Mouse (Mus musculus): Measurements from ENCODE around the gene Slc5a5. TPM values are rescaled to one million over a fixed set of nuclear protein-coding genes. Genes with fewer than 3 reads are reported as not detected.
A peak's percentile ranks its signal among the peaks of the same experiment; 100 is the strongest.

The Slc5a5 gene
- polyA plus RNA-seq, 1 experiment from 2014 or later: 3.1 TPM

DNA sequence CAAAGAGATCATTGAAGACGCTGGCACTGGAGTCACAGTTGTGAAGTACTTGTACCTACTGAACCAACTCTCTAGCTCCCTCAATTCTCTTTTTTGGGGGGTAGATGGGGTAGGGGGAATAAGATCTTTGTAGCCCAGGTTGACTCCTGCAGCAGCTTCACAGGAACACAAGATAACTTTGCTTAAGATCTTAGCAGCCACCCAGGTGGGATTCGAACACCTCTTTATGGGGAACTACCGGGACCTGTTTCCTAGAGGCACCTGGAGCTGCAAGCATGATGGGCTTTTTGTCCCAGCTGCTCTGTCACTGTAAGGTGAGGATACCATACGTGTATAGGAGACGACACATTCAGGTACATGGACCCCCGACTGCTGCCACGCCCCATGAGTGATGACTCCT, 26.0 kb downstream of the Slc5a5 start:
- H3K9me3 ChIP-seq (ENCODE audit: control insufficient read depth, low read length): no peaks in the 10 kb centered on the region
- no peaks in the 10 kb centered on the region for H3K27me3 ChIP-seq (replicated peaks; ENCODE audit: control insufficient read depth, insufficient read depth, low read length)
- H3K4me1 ChIP-seq (ENCODE audit: control insufficient read depth, insufficient read depth, low read depth, low read length): peaks cover 46% of the 10 kb centered on the region
- H3K9ac ChIP-seq (ENCODE audit: low read depth, low read length): no peak overlapping the region
- H3K27ac ChIP-seq (ENCODE audit: low read depth, low read length): no peak overlapping the region
- no peak overlapping the region for H3K4me3 ChIP-seq (ENCODE audit: low read length)
- 85% methylated on average over 7 of the region's 7 CpGs for WGBS
- no peak for ATAC-seq
- H3K4me2 ChIP-seq (ENCODE audit: low read length): no peak overlapping the region
- H3K36me3 ChIP-seq (ENCODE audit: control insufficient read depth, insufficient read depth, low read length): 0 out of 2 replicates have a peak, but pooled peaks cover 2% of the 10 kb centered on the region

DNA sequence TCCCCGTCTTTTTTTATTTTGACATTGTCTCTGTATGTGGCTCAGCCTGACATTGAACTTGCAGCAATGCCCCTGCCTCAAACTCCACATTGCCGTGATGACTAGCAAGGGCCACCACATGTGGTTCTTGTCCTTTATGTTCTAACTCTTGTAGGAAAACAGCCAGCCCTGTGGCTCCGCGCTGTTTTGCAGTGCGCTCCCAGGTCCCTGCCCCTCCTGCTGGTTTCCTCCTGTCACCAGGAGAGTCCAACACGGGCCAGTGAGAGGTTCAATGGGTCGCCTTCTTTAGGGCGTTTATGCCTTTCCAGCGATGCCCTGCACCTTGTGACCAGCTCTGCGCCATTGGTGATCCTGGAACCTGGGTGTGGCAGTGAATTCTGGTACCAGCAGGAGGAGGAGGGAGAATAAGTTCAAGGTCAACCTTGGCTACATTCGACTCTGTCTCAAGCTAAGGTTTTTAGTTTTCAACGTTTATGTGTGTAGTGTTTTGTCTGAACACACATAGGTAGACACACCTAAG, 26.5 kb downstream of the Slc5a5 start:
- H3K9ac ChIP-seq (ENCODE audit: low read depth, low read length): peak overlapping the region; percentile 57
- ATAC-seq: peak; percentile 7
- H3K27ac ChIP-seq (ENCODE audit: low read depth, low read length): peak overlapping the region; percentile 80
- H3K4me1 ChIP-seq (ENCODE audit: control insufficient read depth, insufficient read depth, low read depth, low read length): peaks cover 45% of the 10 kb centered on the region
- peak overlapping the region; percentile 46 for H3K4me3 ChIP-seq (ENCODE audit: low read length)
- no peaks in the 10 kb centered on the region for H3K27me3 ChIP-seq (replicated peaks; ENCODE audit: control insufficient read depth, insufficient read depth, low read length)
- 5% methylated on average over 12 of the region's 12 CpGs for WGBS
- peak overlapping the region; percentile 86 for H3K4me2 ChIP-seq (ENCODE audit: low read length)
- H3K9me3 ChIP-seq (ENCODE audit: control insufficient read depth, low read length): no peaks in the 10 kb centered on the region
- H3K36me3 ChIP-seq (ENCODE audit: control insufficient read depth, insufficient read depth, low read length): 0 out of 2 replicates have a peak, but pooled peaks cover 2% of the 10 kb centered on the region

DNA sequence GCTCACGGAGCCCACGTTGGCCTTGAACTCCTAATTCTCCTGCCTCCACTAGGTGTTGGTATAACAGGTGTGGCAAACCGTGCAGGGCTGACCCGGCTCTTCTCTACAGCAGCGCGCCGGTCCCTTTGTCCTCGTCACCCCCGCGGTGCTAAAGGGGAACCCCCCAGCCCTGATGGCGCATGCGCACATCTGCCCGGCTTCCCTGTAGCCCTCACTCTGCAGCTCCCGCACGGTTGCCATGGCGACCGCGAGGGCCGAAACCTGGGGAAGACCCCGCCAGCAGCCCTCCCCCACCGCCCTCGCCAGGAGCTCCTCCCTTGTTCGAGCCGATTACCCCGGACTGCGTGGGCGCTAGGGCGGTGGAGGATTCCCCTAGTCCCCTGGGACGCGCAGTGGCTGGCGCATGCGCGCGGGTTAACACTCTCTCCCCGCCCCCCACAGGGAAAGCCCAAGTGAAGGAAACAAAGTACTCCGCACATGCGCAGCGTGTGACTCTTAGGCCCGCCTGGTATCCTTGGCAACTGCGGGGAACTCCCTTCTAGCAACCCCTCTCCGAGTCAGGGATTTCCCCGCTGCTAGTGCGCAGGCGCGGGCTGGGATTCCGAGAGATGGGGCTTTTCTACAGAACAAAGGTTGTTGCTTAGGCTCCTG, 27.1 kb downstream of the Slc5a5 start:
- H3K4me2 ChIP-seq (ENCODE audit: low read length): peak overlapping the region; percentile 86
- H3K9me3 ChIP-seq (ENCODE audit: control insufficient read depth, low read length): no peaks in the 10 kb centered on the region
- no peaks in the 10 kb centered on the region for H3K27me3 ChIP-seq (replicated peaks; ENCODE audit: control insufficient read depth, insufficient read depth, low read length)
- H3K4me1 ChIP-seq (ENCODE audit: control insufficient read depth, insufficient read depth, low read depth, low read length): peaks cover 45% of the 10 kb centered on the region
- peak overlapping the region; percentile 46 for H3K4me3 ChIP-seq (ENCODE audit: low read length)
- WGBS: under 1% methylated on average over 46 of the region's 46 CpGs
- peak overlapping the region; percentile 73 for H3K9ac ChIP-seq (ENCODE audit: low read depth, low read length)
- peak; percentile 88 for ATAC-seq
- peak overlapping the region; percentile 94 for H3K27ac ChIP-seq (ENCODE audit: low read depth, low read length)
- 0 out of 2 replicates have a peak, but pooled peaks cover 2% of the 10 kb centered on the region for H3K36me3 ChIP-seq (ENCODE audit: control insufficient read depth, insufficient read depth, low read length)

DNA sequence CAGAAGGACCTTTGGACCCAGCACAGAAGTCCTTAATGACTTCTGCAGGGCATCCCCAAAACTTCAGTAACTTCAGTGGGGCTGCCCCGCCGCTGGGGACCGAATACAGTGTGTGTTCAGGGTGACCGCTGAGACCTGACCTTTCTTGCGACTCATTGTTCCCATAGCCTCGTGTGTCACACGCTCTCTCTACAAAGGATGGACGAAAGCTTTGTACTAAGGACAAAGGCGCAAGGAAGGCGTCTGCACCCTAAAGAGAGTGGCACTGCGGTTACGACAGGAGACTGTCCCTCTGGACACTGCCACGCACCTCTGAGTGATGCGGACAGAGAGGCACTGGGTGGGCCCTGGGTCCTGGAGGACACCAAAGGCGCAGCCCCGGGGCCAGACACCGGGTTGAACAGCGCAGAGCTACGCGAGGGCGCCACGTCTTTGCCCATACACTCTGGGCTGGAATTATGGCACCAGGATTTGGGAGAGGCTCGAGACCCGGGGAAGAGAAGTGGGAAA, 27.8 kb downstream of the Slc5a5 start:
- peak; percentile 8 for ATAC-seq
- Histone ChIP-seq H3K36me3 (ENCODE audit: control insufficient read depth, insufficient read depth, low read length) (0 out of 2 replicates have a peak, but pooled peaks cover 2% of the 10 kb centered on the region), H3K27me3 (replicated peaks; ENCODE audit: control insufficient read depth, insufficient read depth, low read length) (no peaks in the 10 kb centered on the region), H3K4me3 (ENCODE audit: low read length) (peak overlapping the region; percentile 46), H3K9ac (ENCODE audit: low read depth, low read length) (peak overlapping the region; percentile 73), H3K4me2 (ENCODE audit: low read length) (peak overlapping the region; percentile 86), H3K27ac (ENCODE audit: low read depth, low read length) (peak overlapping the region; percentile 94), H3K4me1 (ENCODE audit: control insufficient read depth, insufficient read depth, low read depth, low read length) (peaks cover 45% of the 10 kb centered on the region), H3K9me3 (ENCODE audit: control insufficient read depth, low read length) (no peaks in the 10 kb centered on the region)
- WGBS: 1% methylated on average over 24 of the region's 24 CpGs

DNA sequence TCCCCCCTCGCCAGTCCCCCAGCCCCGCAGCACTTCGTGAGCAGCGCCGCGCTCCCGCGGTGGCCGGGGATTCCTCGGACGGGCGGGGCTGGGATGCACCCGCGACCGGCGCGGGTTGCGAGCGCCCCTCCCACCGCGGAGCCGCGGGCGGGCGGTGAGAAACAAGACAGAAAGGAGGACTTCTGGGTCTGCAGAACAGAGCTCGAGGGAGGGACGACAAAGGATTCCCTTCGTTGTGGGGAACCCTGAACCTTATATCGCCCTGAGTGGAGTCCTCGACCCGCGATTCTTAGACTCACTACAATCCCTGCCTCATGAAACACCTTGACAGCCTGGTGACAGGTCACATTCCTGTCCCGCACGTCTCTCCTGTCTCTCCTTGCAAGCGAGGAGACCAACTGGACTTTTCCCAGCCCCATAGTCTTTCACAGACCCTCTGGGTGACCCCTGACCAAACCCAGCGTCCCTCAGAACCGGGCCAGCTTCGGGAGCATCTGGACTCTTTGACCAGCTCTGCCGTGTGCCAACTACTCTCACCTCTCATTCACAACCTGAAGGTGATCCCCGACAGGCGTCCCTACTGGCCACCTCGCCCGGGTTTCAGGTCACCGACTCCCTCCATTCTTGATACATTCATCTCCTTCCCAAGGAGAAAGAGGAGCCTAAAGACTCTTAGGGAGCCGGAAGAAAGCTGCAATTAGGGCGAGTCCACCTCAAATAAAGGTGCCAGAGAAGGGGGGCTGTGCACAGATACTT, 28.4 kb downstream of the Slc5a5 start:
- no peaks in the 10 kb centered on the region for H3K9me3 ChIP-seq (ENCODE audit: control insufficient read depth, low read length)
- H3K36me3 ChIP-seq (ENCODE audit: control insufficient read depth, insufficient read depth, low read length): 0 out of 2 replicates have a peak, but pooled peaks cover 2% of the 10 kb centered on the region
- WGBS: 1% methylated on average over 46 of the region's 46 CpGs
- ATAC-seq: no peak
- peak overlapping the region; percentile 86 for H3K4me2 ChIP-seq (ENCODE audit: low read length)
- peak overlapping the region; percentile 46 for H3K4me3 ChIP-seq (ENCODE audit: low read length)
- H3K27me3 ChIP-seq (replicated peaks; ENCODE audit: control insufficient read depth, insufficient read depth, low read length): no peaks in the 10 kb centered on the region
- H3K9ac ChIP-seq (ENCODE audit: low read depth, low read length): peak overlapping the region; percentile 73
- H3K4me1 ChIP-seq (ENCODE audit: control insufficient read depth, insufficient read depth, low read depth, low read length): peaks cover 38% of the 10 kb centered on the region
- H3K27ac ChIP-seq (ENCODE audit: low read depth, low read length): peak overlapping the region; percentile 94

DNA sequence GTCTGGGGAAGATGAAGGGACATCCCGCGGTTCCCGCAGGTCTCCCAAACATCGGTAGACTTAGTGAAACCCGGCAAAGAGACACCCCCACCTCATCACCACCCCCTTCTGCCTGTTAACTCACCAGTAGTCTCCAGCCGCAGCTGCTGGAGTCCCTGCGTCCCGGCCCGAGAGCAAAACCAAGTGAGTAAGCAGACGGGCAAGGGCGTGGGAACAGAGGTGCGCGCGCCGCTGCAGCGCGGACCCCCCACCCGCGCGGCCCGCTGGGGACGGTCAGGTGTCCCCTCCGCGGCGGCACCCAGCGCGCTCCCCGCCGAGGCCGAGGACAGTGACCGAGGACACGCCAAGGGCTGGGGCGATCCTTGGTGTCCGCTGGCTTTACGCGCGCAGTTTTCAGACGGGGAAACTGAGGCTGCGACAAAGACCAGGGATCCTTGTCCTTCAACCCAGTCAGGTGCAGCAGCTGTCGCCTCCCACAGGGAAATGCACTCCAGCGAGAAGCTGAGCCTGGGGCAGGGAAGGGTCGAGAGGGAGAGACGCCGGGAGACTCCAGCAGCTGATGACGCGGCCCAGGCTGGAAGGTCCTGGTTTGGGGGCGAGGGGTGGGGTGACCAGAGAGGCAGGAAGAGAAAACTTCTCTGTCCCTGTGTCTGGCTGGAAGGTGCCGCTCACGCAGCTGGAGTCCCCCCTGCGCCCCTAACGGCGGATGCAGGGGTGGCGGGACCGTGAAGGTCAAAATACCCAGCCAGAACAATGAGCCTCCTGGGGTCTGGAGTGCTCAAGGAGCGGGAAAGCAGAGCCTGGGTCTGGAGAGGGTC, 29.5 kb downstream of the Slc5a5 start, which contains the start of gene Kcnn1:
Gene Kcnn1 (minus strand): TSS at position 435 of the 818 bp plus-strand sequence.
- ATAC-seq: no peak
- Histone ChIP-seq H3K9me3 (ENCODE audit: control insufficient read depth, low read length) (no peaks in the 10 kb centered on the region), H3K36me3 (ENCODE audit: control insufficient read depth, insufficient read depth, low read length) (0 out of 2 replicates have a peak, but pooled peaks cover 2% of the 10 kb centered on the region), H3K4me2 (ENCODE audit: low read length) (peak within 1 kb of the TSS; percentile 86), H3K4me3 (ENCODE audit: low read length) (peak within 1 kb of the TSS; percentile 46), H3K27me3 (replicated peaks; ENCODE audit: control insufficient read depth, insufficient read depth, low read length) (no peaks in the 10 kb centered on the region), H3K27ac (ENCODE audit: low read depth, low read length) (peak within 1 kb of the TSS; percentile 94), H3K4me1 (ENCODE audit: control insufficient read depth, insufficient read depth, low read depth, low read length) (peaks cover 34% of the 10 kb centered on the region), H3K9ac (ENCODE audit: low read depth, low read length) (peak within 1 kb of the TSS; percentile 73)
- WGBS: 0% methylated on average over 49 of the region's 55 CpGs

DNA sequence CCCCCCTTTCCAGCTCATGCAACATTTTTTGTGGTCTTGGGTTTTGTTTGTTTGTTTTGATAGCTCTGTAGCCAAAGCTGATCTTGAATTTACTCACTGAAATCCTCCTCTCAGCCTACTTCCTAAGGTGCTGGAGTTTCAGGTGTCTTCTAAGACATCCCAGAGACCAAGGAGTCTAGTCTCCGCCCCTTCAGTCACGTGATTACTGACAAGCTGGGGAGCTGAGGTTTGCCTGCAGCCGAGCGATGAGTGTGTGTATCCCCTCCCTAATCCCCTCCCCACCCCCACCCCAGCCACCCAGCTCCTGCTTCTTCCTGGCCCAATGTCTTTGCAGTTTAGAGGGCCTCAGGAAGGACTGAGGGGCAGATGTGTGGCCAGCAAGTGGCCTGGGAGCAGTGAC, 35.0 kb downstream of the Slc5a5 start:
- Histone ChIP-seq H3K4me1 (ENCODE audit: control insufficient read depth, insufficient read depth, low read depth, low read length) (peaks cover 14% of the 10 kb centered on the region), H3K4me3 (ENCODE audit: low read length) (no peak overlapping the region), H3K27me3 (replicated peaks; ENCODE audit: control insufficient read depth, insufficient read depth, low read length) (no peaks in the 10 kb centered on the region), H3K4me2 (ENCODE audit: low read length) (peak overlapping the region; percentile 94; the same call in 1 of the 2 replicates), H3K9me3 (ENCODE audit: control insufficient read depth, low read length) (no peaks in the 10 kb centered on the region), H3K36me3 (ENCODE audit: control insufficient read depth, insufficient read depth, low read length) (no peaks in the 10 kb centered on the region), H3K9ac (ENCODE audit: low read depth, low read length) (no peak overlapping the region), H3K27ac (ENCODE audit: low read depth, low read length) (no peak overlapping the region)
- ATAC-seq: no peak
- 17% methylated on average over 4 of the region's 4 CpGs for whole genome bisulfite sequencing

DNA sequence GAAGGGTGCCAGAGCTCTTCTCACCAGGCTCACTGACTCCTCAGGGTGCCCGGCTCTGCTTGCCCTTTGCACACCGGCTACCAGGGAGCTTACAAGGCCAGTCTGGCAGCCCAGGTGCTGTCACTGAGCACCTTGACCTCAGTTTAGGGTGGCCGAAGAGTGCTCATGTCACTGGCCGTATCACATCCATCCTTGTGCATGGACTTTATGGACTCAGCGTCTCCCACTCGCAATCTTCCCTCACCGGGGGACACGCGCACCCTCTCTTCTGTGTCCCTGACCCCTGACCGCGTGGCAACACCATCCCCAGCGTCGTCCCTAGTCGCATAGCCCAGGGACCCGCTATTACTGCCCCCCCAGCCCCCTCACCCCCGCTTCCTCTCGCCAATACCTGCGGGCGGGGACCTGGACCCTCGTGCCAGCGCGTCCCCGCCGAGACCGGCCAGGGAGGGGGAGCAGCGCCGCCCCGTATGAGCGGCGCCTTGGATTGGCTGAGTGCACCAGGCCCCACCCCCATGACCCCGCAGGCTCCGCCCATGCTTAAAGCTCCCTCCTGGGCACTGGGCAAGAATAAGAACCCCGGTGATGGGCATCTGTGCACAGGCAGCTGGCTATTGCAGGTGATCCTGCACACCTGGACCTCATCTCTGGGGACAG, 35.9 kb downstream of the Slc5a5 start:
- Histone ChIP-seq H3K9me3 (ENCODE audit: control insufficient read depth, low read length) (no peaks in the 10 kb centered on the region), H3K4me2 (ENCODE audit: low read length) (peak overlapping the region; percentile 94), H3K4me3 (ENCODE audit: low read length) (peak overlapping the region; percentile 59), H3K27ac (ENCODE audit: low read depth, low read length) (no peak overlapping the region), H3K4me1 (ENCODE audit: control insufficient read depth, insufficient read depth, low read depth, low read length) (peaks cover 11% of the 10 kb centered on the region), H3K9ac (ENCODE audit: low read depth, low read length) (peak overlapping the region; percentile 74), H3K27me3 (replicated peaks; ENCODE audit: control insufficient read depth, insufficient read depth, low read length) (no peaks in the 10 kb centered on the region), H3K36me3 (ENCODE audit: control insufficient read depth, insufficient read depth, low read length) (no peaks in the 10 kb centered on the region)
- WGBS: 7% methylated on average over 33 of the region's 33 CpGs
- ATAC-seq: peak; percentile 85
